Mouse (Mus musculus) adrenal gland, postnatal 4 days (tissue): ENCODE measurements around the gene Gm10337. TPM values are rescaled to one million over a fixed set of nuclear protein-coding genes. Genes with fewer than 3 reads are reported as not detected.

ENCODE experiments used
- DNase-seq, 2 experiments: peaks; one replicate each; pipeline ENCODE4 v3.0.0; 2021 to 2022; ENCODE audit warnings: low spot score in 2 of 2, mixed read lengths in 2 of 2
- total RNA-seq, 2 experiments: library from RNA; stranded (reverse); gene quantifications; 2 replicates each; pipeline ENCODE4 v1.2.3; 2021

Gm10337 gene
- total RNA-seq, 2 experiments from 2014 or later, result 4.3 TPM; not detected in 1

GRCm38 (mm10) chr15:102546677-102547427 is 43.3 kb downstream of the Gm10337 start:
- no peak for DNase-seq

DNA sequence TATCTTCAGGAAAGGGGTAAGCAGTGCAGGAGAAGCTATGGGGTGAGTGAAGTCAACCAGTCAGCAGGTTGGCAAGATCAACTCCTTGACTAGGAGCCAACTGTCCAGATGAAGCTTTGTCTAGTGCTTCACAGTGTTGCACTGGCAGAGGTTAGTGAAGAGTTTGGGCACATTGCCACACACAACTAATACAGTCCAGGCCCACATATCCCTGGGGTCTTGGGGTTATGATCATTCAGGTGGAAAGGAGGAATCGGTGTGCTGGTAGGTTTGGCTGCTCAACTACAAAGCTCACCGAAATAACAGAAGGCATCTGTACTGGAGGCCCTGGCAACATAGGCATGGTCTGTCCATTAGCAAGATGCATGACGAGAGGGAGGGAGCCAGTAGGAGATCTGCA is 44.0 kb downstream of the Gm10337 start:
- DNase-seq, result no peak

- no peak for DNase-seq
These were observed 49.1 kb downstream of the Gm10337 start for GRCm38 (mm10) chr15:102552599-102552998.

Other genes with a start within 250 kb of the Gm10337 start
- 10 to 100 TPM; 24.8 to 28.6 TPM for gene Rarg, start 246.2 kb upstream of the Gm10337 start, total RNA-seq
- gene Gm9918, start 233.2 kb upstream of the Gm10337 start, total RNA-seq, result under 1 TPM; 0.17 to 0.31 TPM
- gene Mfsd5, start 224.3 kb upstream of the Gm10337 start, total RNA-seq, result 10 to 100 TPM; 34.4 to 36.7 TPM
- gene Espl1, start 207.5 kb upstream of the Gm10337 start, total RNA-seq, result 10 to 100 TPM; 16.5 to 24.5 TPM
- gene Pfdn5, start 177.6 kb upstream of the Gm10337 start, total RNA-seq, result 100 to 1,000 TPM; 443 to 452 TPM
- gene Myg1, start 172.0 kb upstream of the Gm10337 start, total RNA-seq, result 10 to 100 TPM; 86.3 to 96.7 TPM
- 10 to 100 TPM; 32.3 to 39.0 TPM for gene Aaas, start 153.0 kb upstream of the Gm10337 start, total RNA-seq
- gene Sp7, start 136.5 kb upstream of the Gm10337 start, total RNA-seq, result under 1 TPM; 0.31 to 0.48 TPM
- gene Sp1, start 97.6 kb upstream of the Gm10337 start, total RNA-seq, result 100 to 1,000 TPM; 101 to 110 TPM
- gene Amhr2, start 58.4 kb upstream of the Gm10337 start, total RNA-seq, result 1 to 10 TPM; 2.8 to 3.1 TPM
- 10 to 100 TPM; 63.2 to 81.5 TPM for gene Prr13, start 44.7 kb upstream of the Gm10337 start, total RNA-seq
- gene Pcbp2, start 33.2 kb upstream of the Gm10337 start, total RNA-seq, result 100 to 1,000 TPM; 925 to 956 TPM
- gene Map3k12, start 13.3 kb downstream of the Gm10337 start, total RNA-seq, result 10 to 100 TPM; 13.2 to 13.4 TPM
- gene Tarbp2, start 14.5 kb downstream of the Gm10337 start, total RNA-seq, result 10 to 100 TPM; 52.8 to 53.2 TPM
- 1 to 10 TPM; 5.9 to 8.6 TPM for gene Npff, start 21.2 kb downstream of the Gm10337 start, total RNA-seq
- 1 to 10 TPM in 1 of 2 experiments, not detected in 1; 1.5 TPM for gene Gm28047, start 121.3 kb downstream of the Gm10337 start, total RNA-seq
- gene Atf7, start 121.7 kb downstream of the Gm10337 start, total RNA-seq, result 10 to 100 TPM; 81.4 to 87.1 TPM
- gene Atp5g2, start 168.6 kb downstream of the Gm10337 start, total RNA-seq, result 10 to 100 TPM; 18.1 to 18.2 TPM
- gene Calcoco1, start 218.5 kb downstream of the Gm10337 start, total RNA-seq, result 100 to 1,000 TPM; 118 to 120 TPM